Mouse (Mus musculus): ENCODE measurements around the gene Rab33b. TPM values are rescaled to one million over a fixed set of nuclear protein-coding genes. Genes with fewer than 3 reads are reported as not detected.

Gene Rab33b
- total and polyA plus RNA-seq, 2 experiments from 2014 or later = 24.2 to 30.9 TPM

GRCm38 (mm10) chr3:51490088-51490753 is 6.5 kb downstream of the Rab33b start:
- Histone ChIP-seq H3K36me3 (ENCODE audit: insufficient read depth, low read length) (peaks cover 15% of the 10 kb centered on the region), H3K4me1 (ENCODE audit: insufficient read depth, low read length) (peaks cover 8% of the 10 kb centered on the region), H3K4me3 (ENCODE audit: low read depth, low read length) (no peak overlapping the region), H3K4me2 (ENCODE audit: low read depth, low read length, poor library complexity, severe bottlenecking) (no peak overlapping the region), H3K27me3 (ENCODE audit: insufficient read depth, low read length) (no peaks in the 10 kb centered on the region), H3K27ac (ENCODE audit: low read depth, low read length) (peak overlapping the region; percentile 32; the same call in 1 of the 2 replicates), H3K9ac (replicated peaks; ENCODE audit: low read length, poor library complexity, severe bottlenecking) (no peak overlapping the region), H3K9me3 (ENCODE audit: low read length) (no peaks in the 10 kb centered on the region)
- 82% methylated on average over 7 of the region's 7 CpGs for WGBS
- ATAC-seq (ENCODE audit: low FRiP score) (no peak), DNase-seq (ENCODE audit: low spot score) (peak; percentile 39)
- TF ChIP-seq CTCF (IDR thresholded peaks at IDR 0.05) = no peak

DNA sequence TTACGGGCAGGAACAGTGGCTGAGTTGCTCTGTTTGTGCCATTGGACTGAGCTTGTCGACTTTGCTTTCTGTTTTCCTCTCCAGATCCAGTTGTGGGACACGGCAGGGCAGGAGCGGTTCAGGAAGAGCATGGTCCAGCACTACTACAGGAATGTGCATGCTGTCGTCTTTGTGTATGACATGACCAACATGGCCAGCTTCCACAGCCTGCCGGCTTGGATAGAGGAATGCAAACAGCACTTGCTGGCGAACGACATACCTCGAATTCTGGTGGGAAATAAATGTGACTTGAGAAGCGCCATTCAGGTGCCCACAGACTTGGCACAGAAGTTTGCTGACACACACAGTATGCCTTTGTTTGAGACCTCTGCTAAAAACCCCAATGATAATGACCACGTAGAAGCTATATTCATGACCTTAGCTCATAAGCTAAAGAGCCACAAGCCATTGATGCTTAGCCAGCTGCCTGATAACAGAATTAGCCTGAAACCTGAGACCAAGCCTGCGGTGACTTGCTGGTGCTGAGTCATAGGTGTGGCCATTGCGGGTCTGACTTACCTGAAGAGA is 9.6 kb downstream of the Rab33b start:
- Histone ChIP-seq H3K4me2 (ENCODE audit: low read depth, low read length, poor library complexity, severe bottlenecking) (no peak overlapping the region), H3K9ac (replicated peaks; ENCODE audit: low read length, poor library complexity, severe bottlenecking) (no peak overlapping the region), H3K9me3 (ENCODE audit: low read length) (no peaks in the 10 kb centered on the region), H3K27me3 (ENCODE audit: insufficient read depth, low read length) (no peaks in the 10 kb centered on the region), H3K27ac (ENCODE audit: low read depth, low read length) (no peak overlapping the region), H3K4me3 (ENCODE audit: low read depth, low read length) (no peak overlapping the region), H3K4me1 (ENCODE audit: insufficient read depth, low read length) (no peaks in the 10 kb centered on the region), H3K36me3 (ENCODE audit: insufficient read depth, low read length) (peaks cover 15% of the 10 kb centered on the region)
- no peak for TF ChIP-seq CTCF (IDR thresholded peaks at IDR 0.05)
- DNase-seq (ENCODE audit: low spot score) (no peak), ATAC-seq (ENCODE audit: low FRiP score) (no peak)
- WGBS = 92% methylated on average over 13 of the region's 13 CpGs

DNA sequence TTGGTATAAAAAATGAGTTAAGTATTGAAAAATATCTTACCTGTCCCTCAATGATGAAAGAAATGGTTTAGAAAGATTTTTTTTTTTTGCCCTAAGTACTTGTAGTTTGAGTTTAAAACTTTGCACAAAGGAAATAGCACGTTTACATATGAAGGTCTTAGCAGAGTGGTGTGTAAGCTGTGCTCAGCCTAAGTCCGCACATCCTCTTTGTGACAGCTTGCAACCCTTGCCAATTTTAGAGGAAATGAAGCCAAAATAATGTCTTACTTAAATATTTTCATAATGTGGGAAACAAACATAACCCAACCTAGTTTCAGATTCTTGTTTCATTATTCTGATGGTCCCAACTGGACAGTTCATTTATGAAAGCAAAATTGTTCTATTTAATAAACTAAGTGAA is 10.7 kb downstream of the Rab33b start:
- no peaks in the 10 kb centered on the region for H3K27me3 ChIP-seq (ENCODE audit: insufficient read depth, low read length)
- H3K9ac ChIP-seq (replicated peaks; ENCODE audit: low read length, poor library complexity, severe bottlenecking) = no peak overlapping the region
- no peaks in the 10 kb centered on the region for H3K9me3 ChIP-seq (ENCODE audit: low read length)
- ATAC-seq (ENCODE audit: low FRiP score) (no peak), DNase-seq (ENCODE audit: low spot score) (no peak)
- WGBS = 81% methylated on average over 2 of the region's 2 CpGs
- no peak for TF ChIP-seq CTCF (IDR thresholded peaks at IDR 0.05)
- no peak overlapping the region for H3K4me2 ChIP-seq (ENCODE audit: low read depth, low read length, poor library complexity, severe bottlenecking)
- H3K36me3 ChIP-seq (ENCODE audit: insufficient read depth, low read length) = peaks cover 15% of the 10 kb centered on the region
- no peak overlapping the region for H3K4me3 ChIP-seq (ENCODE audit: low read depth, low read length)
- no peak overlapping the region for H3K27ac ChIP-seq (ENCODE audit: low read depth, low read length)
- H3K4me1 ChIP-seq (ENCODE audit: insufficient read depth, low read length) = no peaks in the 10 kb centered on the region

- Histone ChIP-seq H3K4me2 (ENCODE audit: low read depth, low read length, poor library complexity, severe bottlenecking) (no peak overlapping the region), H3K27ac (ENCODE audit: low read depth, low read length) (no peak overlapping the region), H3K36me3 (ENCODE audit: insufficient read depth, low read length) (peaks cover 15% of the 10 kb centered on the region), H3K27me3 (ENCODE audit: insufficient read depth, low read length) (no peaks in the 10 kb centered on the region), H3K9me3 (ENCODE audit: low read length) (no peaks in the 10 kb centered on the region), H3K9ac (replicated peaks; ENCODE audit: low read length, poor library complexity, severe bottlenecking) (no peak overlapping the region), H3K4me1 (ENCODE audit: insufficient read depth, low read length) (no peaks in the 10 kb centered on the region), H3K4me3 (ENCODE audit: low read depth, low read length) (no peak overlapping the region)
- 96% methylated on average over 9 of the region's 9 CpGs for WGBS
- DNase-seq (ENCODE audit: low spot score) (no peak), ATAC-seq (ENCODE audit: low FRiP score) (no peak)
- 0 out of 2 replicates have a peak, but pooled peaks have one; percentile 7 for TF ChIP-seq CTCF (IDR thresholded peaks at IDR 0.05)
Observed at GRCm38 (mm10) chr3:51495646-51496045, 11.9 kb downstream of the Rab33b start.

DNA sequence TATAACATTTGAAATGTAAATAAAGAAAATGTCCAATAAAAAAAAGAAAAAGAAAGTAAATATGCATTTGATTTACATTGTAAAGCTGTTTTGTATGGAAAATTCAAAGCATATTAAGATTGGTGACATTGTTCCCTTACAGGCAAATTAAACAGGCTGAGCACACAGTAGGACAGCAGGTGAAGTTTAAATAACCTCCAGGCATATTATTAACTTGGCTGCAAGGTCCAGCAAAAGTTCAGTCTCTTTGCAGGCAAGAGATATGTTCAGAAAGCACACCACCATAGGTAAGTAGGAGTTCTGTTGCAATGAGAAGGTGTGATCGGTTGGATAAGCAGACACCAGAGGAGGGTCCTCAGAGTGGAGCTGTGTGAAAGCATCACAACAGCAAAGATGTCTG is 14.3 kb downstream of the Rab33b start:
- ATAC-seq (ENCODE audit: low FRiP score) (no peak), DNase-seq (ENCODE audit: low spot score) (no peak)
- H3K4me3 ChIP-seq (ENCODE audit: low read depth, low read length) = no peak overlapping the region
- no peak overlapping the region for H3K27ac ChIP-seq (ENCODE audit: low read depth, low read length)
- H3K4me1 ChIP-seq (ENCODE audit: insufficient read depth, low read length) = no peaks in the 10 kb centered on the region
- no peaks in the 10 kb centered on the region for H3K27me3 ChIP-seq (ENCODE audit: insufficient read depth, low read length)
- no peaks in the 10 kb centered on the region for H3K9me3 ChIP-seq (ENCODE audit: low read length)
- peaks cover 15% of the 10 kb centered on the region for H3K36me3 ChIP-seq (ENCODE audit: insufficient read depth, low read length)
- no peak for TF ChIP-seq CTCF (IDR thresholded peaks at IDR 0.05)
- no peak overlapping the region for H3K4me2 ChIP-seq (ENCODE audit: low read depth, low read length, poor library complexity, severe bottlenecking)
- no peak overlapping the region for H3K9ac ChIP-seq (replicated peaks; ENCODE audit: low read length, poor library complexity, severe bottlenecking)
- WGBS = 97% methylated on average over 1 of the region's 1 CpGs

DNA sequence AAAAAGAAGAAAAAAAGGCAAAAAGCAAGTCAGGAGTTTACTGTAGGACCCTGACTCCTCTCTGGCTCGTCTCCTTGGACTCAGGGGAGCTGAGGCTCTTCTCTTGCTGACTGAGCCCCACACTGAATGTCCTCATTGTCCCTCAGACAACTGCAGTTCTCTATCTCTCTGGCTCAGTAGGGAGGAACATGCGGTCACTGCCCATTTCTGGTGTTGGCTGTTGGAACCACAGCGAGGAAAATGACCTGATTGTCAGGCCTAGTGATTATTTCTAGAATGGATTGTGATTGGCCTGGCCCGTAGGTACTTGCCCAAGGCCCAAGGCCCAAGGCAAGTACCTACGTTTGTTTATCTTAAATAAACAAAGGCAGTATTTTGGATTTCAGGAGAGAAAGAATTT is 14.9 kb downstream of the Rab33b start:
- Histone ChIP-seq H3K4me2 (ENCODE audit: low read depth, low read length, poor library complexity, severe bottlenecking) (no peak overlapping the region), H3K36me3 (ENCODE audit: insufficient read depth, low read length) (peaks cover 9% of the 10 kb centered on the region), H3K4me1 (ENCODE audit: insufficient read depth, low read length) (no peaks in the 10 kb centered on the region), H3K9me3 (ENCODE audit: low read length) (no peaks in the 10 kb centered on the region), H3K27me3 (ENCODE audit: insufficient read depth, low read length) (no peaks in the 10 kb centered on the region), H3K27ac (ENCODE audit: low read depth, low read length) (no peak overlapping the region), H3K4me3 (ENCODE audit: low read depth, low read length) (no peak overlapping the region), H3K9ac (replicated peaks; ENCODE audit: low read length, poor library complexity, severe bottlenecking) (no peak overlapping the region)
- DNase-seq (ENCODE audit: low spot score) (no peak), ATAC-seq (ENCODE audit: low FRiP score) (no peak)
- TF ChIP-seq CTCF (IDR thresholded peaks at IDR 0.05) = no peak
- 88% methylated on average over 5 of the region's 5 CpGs for WGBS

Data from midbrain, postnatal 0 days (tissue).